Mouse (Mus musculus) T-helper 2 cell (primary cell): ENCODE data around the gene Lpcat2.

Experiments used
- in situ Hi-C: fragments of 300-600 bp; cut with MboI, MseI; formaldehyde crosslinking; loops from one replicate; pipeline ENCODE4 v1.15.1; 2025; ENCODE audit warnings: high pct_unique_total_duplicates

Lpcat2 gene

GRCm38 (mm10) chr8:92855171-92855894, at the start of gene Lpcat2:
TSS of gene Lpcat2 (plus strand) at chr8:92855339.
- in situ Hi-C loops, result no loop called here

- in situ Hi-C loops, result loop anchor here (10.0 kb wide), 1 partner anchor 192 kb away; no protein-coding TSS in a partner anchor
These were observed 42.4 kb upstream of the Lpcat2 start for GRCm38 (mm10) chr8:92812773-92813172.

- in situ Hi-C loops, result loop anchor here (10.0 kb wide), 1 partner anchor 189 kb away; no protein-coding TSS in a partner anchor
These were observed 39.5 kb upstream of the Lpcat2 start for GRCm38 (mm10) chr8:92815661-92816060.

GRCm38 (mm10) chr8:92817928-92818818, 37.0 kb upstream of the Lpcat2 start:
- in situ Hi-C loops, result loop anchor here (10.0 kb wide), 1 partner anchor 187 kb away; no protein-coding TSS in a partner anchor

GRCm38 (mm10) chr8:92821151-92821550, 34.0 kb upstream of the Lpcat2 start:
- in situ Hi-C loops, result no loop called here

- in situ Hi-C loops, result no loop called here
These were observed 32.8 kb upstream of the Lpcat2 start for GRCm38 (mm10) chr8:92822386-92822785.

GRCm38 (mm10) chr8:92825991-92826390, 29.1 kb upstream of the Lpcat2 start:
- in situ Hi-C loops, result no loop called here

- in situ Hi-C loops, result no loop called here
These were observed 27.7 kb upstream of the Lpcat2 start, which contains the start of gene Mmp2 for GRCm38 (mm10) chr8:92827243-92828034. TSS of gene Mmp2 (plus strand) at chr8:92827291.

GRCm38 (mm10) chr8:92828251-92828743, 26.8 kb upstream of the Lpcat2 start:
- in situ Hi-C loops, result no loop called here

GRCm38 (mm10) chr8:92834065-92834731, 20.9 kb upstream of the Lpcat2 start:
- in situ Hi-C loops, result loop anchor here (10.0 kb wide), 1 partner anchor 951 kb away; no protein-coding TSS in a partner anchor

- in situ Hi-C loops, result loop anchor here (10.0 kb wide), 1 partner anchor 950 kb away; no protein-coding TSS in a partner anchor
These were observed 20.2 kb upstream of the Lpcat2 start for GRCm38 (mm10) chr8:92834786-92835500.

- in situ Hi-C loops, result loop anchor here (10.0 kb wide), 1 partner anchor 949 kb away; no protein-coding TSS in a partner anchor
These were observed 19.2 kb upstream of the Lpcat2 start for GRCm38 (mm10) chr8:92835901-92836300.

GRCm38 (mm10) chr8:92838616-92839015, 16.5 kb upstream of the Lpcat2 start:
- in situ Hi-C loops, result loop anchor here (10.0 kb wide), 1 partner anchor 946 kb away; no protein-coding TSS in a partner anchor

- in situ Hi-C loops, result loop anchor here (10.0 kb wide), 1 partner anchor 946 kb away; no protein-coding TSS in a partner anchor
These were observed 16.0 kb upstream of the Lpcat2 start for GRCm38 (mm10) chr8:92839161-92839560.

- in situ Hi-C loops, result loop anchor here (10.0 kb wide), 2 partner anchors 945 to 1745 kb away; no protein-coding TSS in a partner anchor
These were observed 15.3 kb upstream of the Lpcat2 start for GRCm38 (mm10) chr8:92839876-92840275.

- in situ Hi-C loops, result loop anchor here (10.0 kb wide), 1 partner anchor 1752 kb away; no protein-coding TSS in a partner anchor
These were observed 8.5 kb upstream of the Lpcat2 start for GRCm38 (mm10) chr8:92846684-92847083.

- in situ Hi-C loops, result loop anchor here (10.0 kb wide), 1 partner anchor 1752 kb away; no protein-coding TSS in a partner anchor
These were observed 7.8 kb upstream of the Lpcat2 start for GRCm38 (mm10) chr8:92847299-92847698.

GRCm38 (mm10) chr8:92849261-92849660, 5.9 kb upstream of the Lpcat2 start:
- in situ Hi-C loops, result loop anchor here (10.0 kb wide), 1 partner anchor 1754 kb away; no protein-coding TSS in a partner anchor

GRCm38 (mm10) chr8:92850239-92850638, 4.9 kb upstream of the Lpcat2 start:
- in situ Hi-C loops, result no loop called here
